Mouse (Mus musculus): ENCODE measurements around the gene Map2k1.
"Not testable (repeated sequence)": the region's sequence is repeated elsewhere in the genome, so short reads cannot be mapped to it uniquely, and the experiment has no call there.

The Map2k1 gene

GRCm38 (mm10) chr9:64253021-64253904 is at the start of gene Map2k1:
Map2k1 (minus strand) TSS chr9:64253631.
- peak; percentile 100 for DNase-seq (ENCODE audit: low read depth)

GRCm38 (mm10) chr9:64303086-64303485 is 49.7 kb upstream of the Map2k1 start:
- not testable (repeated sequence) for DNase-seq (ENCODE audit: low read depth)

DNA sequence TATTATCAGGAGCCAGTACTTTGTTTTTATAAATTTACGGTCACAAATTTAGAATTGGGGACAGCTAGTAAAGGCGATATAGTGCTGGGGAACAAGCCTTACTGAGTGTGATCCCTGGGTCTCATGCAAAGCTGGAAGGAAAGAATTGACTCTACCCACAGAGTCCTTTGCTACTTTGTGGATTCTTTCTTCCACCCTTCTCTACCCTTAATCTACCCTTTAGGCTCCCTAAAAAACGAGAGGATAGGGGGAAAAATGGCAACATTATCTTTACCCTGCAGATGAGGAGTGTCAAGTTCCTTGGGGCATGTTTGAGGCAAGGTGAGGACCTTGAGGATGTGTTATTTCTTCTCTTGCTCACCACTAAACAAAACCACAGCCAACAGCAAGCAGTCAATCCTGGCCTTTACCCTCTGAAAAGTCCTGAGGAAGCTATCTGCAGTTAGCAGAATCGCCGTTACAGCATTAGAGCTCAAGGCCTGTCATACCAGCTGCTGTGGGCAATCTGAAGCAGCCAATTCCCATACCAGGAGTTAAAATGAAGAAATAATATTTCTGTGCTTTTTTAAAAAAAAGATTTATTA is 29.1 kb upstream of the Map2k1 start:
- DNase-seq (ENCODE audit: low read depth) = peak; percentile 28

GRCm38 (mm10) chr9:64281781-64282178 is 28.3 kb upstream of the Map2k1 start:
- DNase-seq (ENCODE audit: low read depth) = no peak

GRCm38 (mm10) chr9:64281105-64281780 is 27.8 kb upstream of the Map2k1 start, which contains the start of gene Tipin:
Tipin (plus strand) TSS chr9:64281581.
- DNase-seq (ENCODE audit: low read depth) = peak; percentile 91

DNA sequence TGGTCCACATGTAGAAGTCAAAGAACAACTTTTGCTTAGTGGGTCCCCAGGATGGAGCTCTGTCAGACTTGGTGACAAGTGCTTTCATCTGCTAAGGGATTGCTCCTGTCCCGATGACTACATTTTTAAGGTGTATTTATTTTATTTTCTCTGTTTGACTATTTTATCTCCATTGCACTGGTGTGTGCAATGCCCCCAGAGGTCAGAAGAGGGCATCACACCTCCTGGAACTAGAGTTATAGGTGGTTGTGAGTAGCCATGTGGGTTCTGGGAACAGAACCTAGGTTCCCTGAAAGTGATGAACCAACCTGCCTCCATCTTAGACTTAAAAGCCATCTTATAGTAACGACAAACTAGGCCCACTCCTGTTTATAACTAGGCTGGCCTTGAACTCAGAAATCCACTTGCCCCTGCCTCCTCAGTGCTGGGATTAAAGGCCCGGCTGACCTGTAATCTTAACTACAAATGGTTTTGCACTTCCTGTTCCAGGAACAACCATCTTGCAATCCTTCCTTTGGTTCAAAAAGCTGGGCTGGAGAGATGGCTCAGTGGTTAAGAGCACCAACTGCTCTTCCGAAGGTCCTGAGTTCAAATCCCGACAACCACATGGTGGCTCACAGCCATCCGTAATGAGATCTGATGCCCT is 25.4 kb upstream of the Map2k1 start:
- DNase-seq (ENCODE audit: low read depth) = no peak

DNA sequence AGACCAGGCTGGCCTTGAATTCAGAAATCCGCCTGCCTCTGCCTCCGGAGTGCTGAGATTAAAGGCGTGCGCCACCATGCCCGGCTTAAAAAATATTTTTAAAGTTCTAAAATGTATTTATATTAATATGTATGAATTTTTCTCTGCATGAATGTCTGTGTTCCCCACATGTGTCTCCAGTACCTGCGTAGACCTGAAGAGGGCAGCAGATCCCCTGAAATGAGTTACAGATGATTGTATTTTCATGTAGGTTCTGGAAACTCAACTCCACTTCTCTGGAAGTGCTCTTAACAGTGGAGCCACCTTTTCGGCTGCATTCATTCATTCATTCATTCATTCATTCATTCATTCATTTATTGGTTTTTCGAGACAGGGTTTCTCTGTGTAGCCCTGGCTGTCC is 24.3 kb upstream of the Map2k1 start:
- DNase-seq (ENCODE audit: low read depth) = peak; percentile 85

DNA sequence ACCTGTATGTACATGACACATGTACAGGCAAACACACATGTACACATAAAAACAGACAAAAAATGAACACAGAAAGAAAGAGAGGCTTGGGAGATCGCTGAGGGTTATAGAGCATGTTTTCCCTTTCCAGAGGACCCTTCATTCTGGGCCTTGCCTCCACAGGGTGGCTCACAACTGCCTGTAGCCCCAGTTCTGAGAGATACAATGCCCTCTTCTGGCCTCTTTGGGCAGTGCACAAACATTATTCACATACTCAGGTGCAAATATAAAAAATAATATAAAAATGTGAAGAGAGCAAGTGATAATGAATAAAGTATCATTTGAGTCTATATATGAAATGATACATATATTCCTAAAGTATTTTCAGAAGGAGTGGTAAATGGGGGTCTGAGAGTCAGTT is 21.5 kb upstream of the Map2k1 start:
- peak; percentile 50 for DNase-seq (ENCODE audit: low read depth)

- no peak for DNase-seq (ENCODE audit: low read depth)
These were observed 20.9 kb upstream of the Map2k1 start for GRCm38 (mm10) chr9:64274291-64274690.

DNA sequence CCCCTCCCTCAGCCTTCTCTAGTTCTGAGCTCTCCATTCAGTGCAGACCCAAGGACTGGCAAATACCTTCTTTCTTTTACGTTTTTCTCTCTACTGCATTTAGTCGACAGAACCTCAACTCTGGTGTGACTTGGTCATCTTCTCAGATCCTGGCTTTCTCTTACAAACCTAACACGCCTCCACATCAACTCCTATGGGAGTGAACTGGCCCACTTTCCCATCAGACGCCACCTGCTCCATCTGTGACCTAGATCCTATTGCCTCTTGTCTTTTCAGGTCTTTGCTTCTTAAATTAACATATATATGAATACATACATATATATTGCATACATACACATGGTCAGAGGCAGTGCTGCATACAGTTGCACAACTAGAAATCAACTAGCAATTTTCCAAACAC is 20.3 kb upstream of the Map2k1 start:
- DNase-seq (ENCODE audit: low read depth) = no peak

GRCm38 (mm10) chr9:64272611-64273010 is 19.2 kb upstream of the Map2k1 start:
- DNase-seq (ENCODE audit: low read depth) = peak; percentile 48

DNA sequence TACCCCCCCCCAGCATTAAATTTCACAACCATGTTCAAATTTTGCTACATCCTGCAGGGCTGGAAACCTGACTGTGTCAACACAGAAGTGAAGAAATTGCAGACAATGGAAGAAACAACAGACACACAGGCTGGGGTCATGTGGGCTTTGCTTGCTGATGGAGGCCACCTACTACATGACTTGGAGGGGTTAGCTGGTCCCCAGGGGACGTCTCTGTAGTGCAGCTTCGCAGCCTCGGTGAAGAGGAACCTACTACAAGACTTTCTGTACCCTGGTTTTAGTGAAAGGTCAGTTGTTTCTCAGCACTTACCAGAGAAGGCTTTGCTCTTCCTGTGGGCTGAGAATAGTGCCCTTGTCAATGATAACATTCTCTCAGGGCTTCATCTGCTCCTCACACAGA is 17.8 kb upstream of the Map2k1 start:
- no peak for DNase-seq (ENCODE audit: low read depth)

- DNase-seq (ENCODE audit: low read depth) = not testable (repeated sequence)
These were observed 15.4 kb upstream of the Map2k1 start for GRCm38 (mm10) chr9:64268836-64269235.

- no peak for DNase-seq (ENCODE audit: low read depth)
These were observed 14.8 kb upstream of the Map2k1 start for GRCm38 (mm10) chr9:64268196-64268595.

GRCm38 (mm10) chr9:64267231-64267630 is 13.8 kb upstream of the Map2k1 start:
- no peak for DNase-seq (ENCODE audit: low read depth)

GRCm38 (mm10) chr9:64264813-64265212 is 11.4 kb upstream of the Map2k1 start:
- no peak for DNase-seq (ENCODE audit: low read depth)

DNA sequence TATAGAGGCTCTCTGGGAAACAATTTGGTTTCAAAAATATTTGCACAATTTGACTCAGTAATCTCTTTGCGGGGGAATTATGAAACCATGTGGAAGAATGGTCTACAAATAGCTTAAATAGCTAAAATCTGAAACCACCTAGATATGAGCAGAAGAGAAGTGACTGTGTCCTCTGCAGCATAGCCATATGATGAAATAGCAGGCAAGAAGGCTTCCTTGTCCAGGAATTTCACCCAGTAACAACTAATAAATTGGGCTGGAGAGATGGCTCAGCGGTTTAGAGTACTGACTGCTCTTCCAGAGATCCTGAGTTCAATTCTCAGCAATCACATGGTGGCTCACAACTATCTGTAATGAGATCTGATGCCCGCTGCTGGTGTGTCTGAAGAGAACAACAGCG is 7.6 kb upstream of the Map2k1 start:
- DNase-seq (ENCODE audit: low read depth) = no peak

GRCm38 (mm10) chr9:64259906-64260305 is 6.5 kb upstream of the Map2k1 start:
- no peak for DNase-seq (ENCODE audit: low read depth)

GRCm38 (mm10) chr9:64256204-64256603 is 2.8 kb upstream of the Map2k1 start:
- no peak for DNase-seq (ENCODE audit: low read depth)

DNA sequence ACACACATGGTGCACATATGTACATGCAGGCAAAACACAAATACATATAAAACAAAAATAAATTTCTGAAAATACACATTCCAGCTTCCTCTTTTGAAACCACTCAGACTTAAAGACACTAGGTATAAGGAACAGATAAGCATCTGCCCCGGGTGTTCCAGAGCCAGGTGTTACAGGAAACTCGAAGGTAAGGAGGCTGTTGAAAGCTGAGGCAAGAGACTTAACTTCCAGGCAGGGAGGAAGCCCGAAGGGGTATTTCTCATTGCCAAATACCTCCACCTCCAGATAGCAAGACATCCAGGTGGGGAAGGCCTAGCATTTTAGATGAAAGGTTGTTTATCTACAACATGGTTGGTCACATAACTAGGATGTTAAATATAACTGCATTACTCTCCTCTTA is 2.0 kb upstream of the Map2k1 start:
- no peak for DNase-seq (ENCODE audit: low read depth)

- no peak for DNase-seq (ENCODE audit: low read depth)
These were observed 825 bp downstream of the Map2k1 start for GRCm38 (mm10) chr9:64252591-64253020.

- DNase-seq (ENCODE audit: low read depth) = no peak
These were observed 3.2 kb downstream of the Map2k1 start for GRCm38 (mm10) chr9:64250111-64250730.
